Mouse (Mus musculus) midbrain, postnatal 0 days (tissue): ENCODE results near the gene Nphp3. TPM values are rescaled to one million over a fixed set of nuclear protein-coding genes. Genes with fewer than 3 reads are reported as not detected.

ENCODE experiments used
- ATAC-seq: fragments of 200-750 bp; cut with Nextera tagmentation; 2 replicates; pipeline ENCODE4 v1.8.0; 2017; ENCODE audit warnings: moderate number of reproducible peaks, mild to moderate bottlenecking, moderate TSS enrichment, moderate library complexity; ENCODE audit not compliant: low FRiP score
- DNase-seq: peaks from one replicate; pipeline ENCODE4 v3.0.0-alpha.2; 2015; ENCODE audit warnings: low spot score
- H3K27ac ChIP-seq: fragments of 300-500 bp; sonication (generic); 2 replicates; pipeline ENCODE4 v1.5.1; 2014; ENCODE audit warnings: low read depth, mild to moderate bottlenecking, low read length, mixed read lengths
- H3K27me3 ChIP-seq: fragments of 300-500 bp; sonication (generic); 2 replicates; pipeline ENCODE4 v1.6.1; 2014; ENCODE audit warnings: low read length, control low read depth, mixed read lengths; ENCODE audit not compliant: insufficient read depth
- H3K36me3 ChIP-seq: fragments of 300-500 bp; sonication (generic); 2 replicates; pipeline ENCODE4 v1.6.1; 2014; ENCODE audit warnings: low read length, control low read depth, mixed read lengths; ENCODE audit not compliant: insufficient read depth
- H3K4me1 ChIP-seq: fragments of 300-500 bp; sonication (generic); 2 replicates; pipeline ENCODE4 v1.6.1; 2014; ENCODE audit warnings: mild to moderate bottlenecking, control low read depth, antibody characterized with exemption, low read length, mixed read lengths; ENCODE audit not compliant: insufficient read depth
- H3K4me2 ChIP-seq: fragments of 300-500 bp; sonication (generic); 2 replicates; pipeline ENCODE4 v1.6.1; 2014; ENCODE audit warnings: low read depth, mild to moderate bottlenecking, low read length, mixed read lengths; ENCODE audit not compliant: poor library complexity, severe bottlenecking
- H3K4me3 ChIP-seq: fragments of 300-500 bp; sonication (generic); 2 replicates; pipeline ENCODE4 v1.5.1; 2014; ENCODE audit warnings: low read depth, mild to moderate bottlenecking, low read length, moderate library complexity
- H3K9ac ChIP-seq: fragments of 300-500 bp; sonication (generic); replicated peaks from 2 replicates; pipeline ENCODE4 v1.6.1; 2014; ENCODE audit warnings: mild to moderate bottlenecking, low read length, moderate library complexity, mixed read lengths; ENCODE audit not compliant: poor library complexity, severe bottlenecking
- H3K9me3 ChIP-seq: fragments of 300-500 bp; sonication (generic); 2 replicates; pipeline ENCODE4 v1.6.1; 2016; ENCODE audit warnings: low read length, control low read depth
- CTCF ChIP-seq: IDR thresholded peaks from 2 replicates; pipeline ENCODE4 v1.5.1; 2016; ENCODE audit warnings: antibody characterized with exemption, mild to moderate bottlenecking
- WGBS: fragments of 180-500 bp; shearing (Covaris S2); extraction: QIAGEN DNeasy Blood & Tissue Kit; methylation state at CpG from one replicate; pipeline ENCODE4 v1.1.7; 2014; 5-methylcytosine and 5-hydroxymethylcytosine counted together
- polyA plus RNA-seq: library from polyadenylated mRNA; unstranded; fragments of >200 nt; fragmentation: Nextera tagmentation; extraction: Ambion mirVana; gene quantifications from 2 replicates; pipeline ENCODE4 v1.2.1, GENCODE M21; 2015
- total RNA-seq: library from RNA; depleted of rRNA; stranded (reverse); fragments of >200 nt; gene quantifications from 2 replicates; pipeline ENCODE4 v1.2.3, GENCODE M21; 2014

The Nphp3 gene
- total and polyA plus RNA-seq, 2 experiments from 2014 or later = 4.0 to 6.7 TPM

DNA sequence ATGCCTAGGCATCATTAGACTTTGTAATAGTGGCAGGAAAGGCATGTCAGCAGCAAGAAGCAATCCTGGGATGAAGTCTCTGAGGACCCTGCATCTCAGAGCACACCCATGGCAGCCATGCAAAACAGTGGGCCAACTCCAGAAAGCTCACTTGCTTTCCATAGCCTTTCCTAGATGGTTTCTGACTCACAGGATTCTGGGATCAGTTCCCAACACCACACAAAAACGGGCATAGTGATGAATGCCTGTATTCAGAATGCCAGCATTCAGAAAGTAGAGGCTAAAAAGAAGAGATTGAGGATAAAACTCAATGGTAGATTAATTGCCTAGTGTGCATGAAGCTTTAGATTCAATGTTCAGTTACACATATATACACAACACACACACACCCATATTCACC lies 12.2 kb downstream of the Nphp3 start:
- Histone ChIP-seq H3K27ac (no peak overlapping the region), H3K9ac (no peak overlapping the region), H3K36me3 (peaks cover 29% of the 10 kb centered on the region), H3K4me2 (no peak overlapping the region), H3K27me3 (no peaks in the 10 kb centered on the region), H3K9me3 (no peaks in the 10 kb centered on the region), H3K4me1 (no peaks in the 10 kb centered on the region), H3K4me3 (no peak overlapping the region)
- DNase-seq (no peak), ATAC-seq (no peak)
- TF ChIP-seq CTCF = no peak
- 52% methylated on average over 1 of the region's 1 CpGs for WGBS

DNA sequence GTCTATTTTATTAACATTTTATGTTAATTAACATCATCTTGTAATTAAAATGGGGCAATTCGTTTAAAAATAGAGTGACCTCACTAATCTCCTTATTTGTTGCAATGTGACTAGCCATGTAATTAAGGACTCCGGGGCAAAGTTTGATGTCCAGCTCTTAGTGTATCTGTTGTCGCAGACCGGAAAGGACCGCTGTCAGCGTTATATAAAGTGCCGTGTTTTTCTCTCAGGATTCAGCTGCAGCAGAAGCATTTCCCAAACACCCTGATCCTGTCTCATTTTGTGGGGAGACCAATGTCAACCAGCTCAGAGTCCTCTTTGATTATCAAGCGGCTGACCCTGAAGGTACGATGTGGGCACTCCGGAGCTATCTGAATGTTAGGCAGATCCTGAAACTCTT lies 18.7 kb downstream of the Nphp3 start:
- DNase-seq (no peak), ATAC-seq (no peak)
- no peak for TF ChIP-seq CTCF
- H3K9me3 ChIP-seq = no peaks in the 10 kb centered on the region
- no peaks in the 10 kb centered on the region for H3K4me1 ChIP-seq
- peaks cover 61% of the 10 kb centered on the region for H3K36me3 ChIP-seq
- H3K27ac ChIP-seq = no peak overlapping the region
- WGBS = 94% methylated on average over 10 of the region's 10 CpGs
- H3K4me3 ChIP-seq = no peak overlapping the region
- H3K4me2 ChIP-seq = no peak overlapping the region
- H3K27me3 ChIP-seq = no peaks in the 10 kb centered on the region
- no peak overlapping the region for H3K9ac ChIP-seq

DNA sequence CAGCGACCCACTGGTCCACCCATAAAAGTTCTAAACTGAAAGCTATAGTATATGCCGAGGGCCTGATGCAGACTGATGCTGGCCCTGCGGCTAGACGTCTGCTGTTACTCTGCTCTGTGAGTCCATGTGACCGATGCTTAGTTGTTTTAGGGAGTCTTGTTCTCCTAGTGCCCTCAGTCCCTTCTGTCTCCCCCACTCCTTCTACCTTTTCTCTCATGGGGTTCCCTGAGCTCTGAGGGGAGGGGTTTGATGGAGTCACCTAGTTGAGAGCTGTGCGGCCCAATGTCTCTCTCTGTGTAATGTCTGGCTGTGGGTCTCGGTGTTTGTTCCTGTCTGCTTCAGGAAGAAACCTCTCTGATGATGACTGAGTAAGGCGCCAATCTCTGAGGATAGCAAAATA lies 24.8 kb downstream of the Nphp3 start:
- no peaks in the 10 kb centered on the region for H3K27me3 ChIP-seq
- no peak overlapping the region for H3K9ac ChIP-seq
- no peaks in the 10 kb centered on the region for H3K4me1 ChIP-seq
- WGBS = 95% methylated on average over 8 of the region's 8 CpGs
- H3K27ac ChIP-seq = no peak overlapping the region
- no peak overlapping the region for H3K4me3 ChIP-seq
- ATAC-seq (no peak), DNase-seq (no peak)
- no peak overlapping the region for H3K4me2 ChIP-seq
- H3K9me3 ChIP-seq = no peaks in the 10 kb centered on the region
- H3K36me3 ChIP-seq = peaks cover 33% of the 10 kb centered on the region
- TF ChIP-seq CTCF = no peak

DNA sequence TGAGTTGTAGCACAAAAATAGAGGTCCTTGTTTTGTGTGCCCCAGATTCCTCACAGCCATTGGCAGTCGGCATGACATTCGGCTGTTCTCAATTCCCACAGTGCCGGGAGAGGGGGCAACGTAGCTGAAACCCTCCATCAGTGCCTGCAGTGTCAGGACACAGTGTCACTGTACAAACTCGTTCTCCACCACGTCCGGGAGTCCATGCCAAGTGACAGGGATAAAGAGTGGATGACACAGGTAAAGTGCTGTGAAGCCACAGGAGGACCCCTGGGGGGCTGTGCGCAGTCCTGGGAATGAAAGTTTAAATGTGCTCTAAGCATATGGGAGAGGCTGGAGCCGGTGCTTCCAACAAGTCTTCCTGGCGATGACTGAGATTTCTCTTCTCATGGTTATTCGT lies 27.5 kb downstream of the Nphp3 start:
- Histone ChIP-seq H3K27me3 (no peaks in the 10 kb centered on the region), H3K9ac (no peak overlapping the region), H3K27ac (no peak overlapping the region), H3K4me1 (no peaks in the 10 kb centered on the region), H3K4me3 (no peak overlapping the region), H3K36me3 (peaks cover 18% of the 10 kb centered on the region), H3K9me3 (no peaks in the 10 kb centered on the region), H3K4me2 (no peak overlapping the region)
- ATAC-seq (no peak), DNase-seq (no peak)
- 90% methylated on average over 11 of the region's 11 CpGs for WGBS
- no peak for TF ChIP-seq CTCF

DNA sequence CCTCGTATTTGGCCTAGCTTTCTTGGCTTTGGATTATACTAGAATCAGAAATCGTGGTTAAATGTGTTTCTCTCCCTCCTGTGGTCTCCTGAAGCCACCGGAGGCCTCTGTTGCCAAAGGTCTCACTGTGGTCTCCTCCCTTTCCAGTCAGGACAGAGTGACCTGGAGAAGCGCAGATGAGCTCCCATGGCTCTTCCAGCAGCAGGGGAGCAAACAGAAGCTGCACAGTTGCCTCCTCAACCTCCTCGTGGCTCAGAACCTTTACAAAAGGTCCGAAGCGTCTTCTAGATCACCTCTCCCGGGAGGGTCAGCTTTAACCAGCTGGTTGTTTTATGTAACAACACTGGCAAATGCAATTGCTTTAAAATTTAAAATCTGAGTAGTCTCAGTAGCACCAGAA lies 31.9 kb downstream of the Nphp3 start:
- no peaks in the 10 kb centered on the region for H3K4me1 ChIP-seq
- WGBS = 79% methylated on average over 8 of the region's 8 CpGs
- H3K4me3 ChIP-seq = no peak overlapping the region
- ATAC-seq (no peak), DNase-seq (no peak)
- no peak overlapping the region for H3K9ac ChIP-seq
- H3K9me3 ChIP-seq = no peaks in the 10 kb centered on the region
- no peak for TF ChIP-seq CTCF
- peaks cover 24% of the 10 kb centered on the region; the same call in 1 of the 2 replicates for H3K36me3 ChIP-seq
- no peak overlapping the region for H3K4me2 ChIP-seq
- no peak overlapping the region for H3K27ac ChIP-seq
- no peaks in the 10 kb centered on the region for H3K27me3 ChIP-seq

DNA sequence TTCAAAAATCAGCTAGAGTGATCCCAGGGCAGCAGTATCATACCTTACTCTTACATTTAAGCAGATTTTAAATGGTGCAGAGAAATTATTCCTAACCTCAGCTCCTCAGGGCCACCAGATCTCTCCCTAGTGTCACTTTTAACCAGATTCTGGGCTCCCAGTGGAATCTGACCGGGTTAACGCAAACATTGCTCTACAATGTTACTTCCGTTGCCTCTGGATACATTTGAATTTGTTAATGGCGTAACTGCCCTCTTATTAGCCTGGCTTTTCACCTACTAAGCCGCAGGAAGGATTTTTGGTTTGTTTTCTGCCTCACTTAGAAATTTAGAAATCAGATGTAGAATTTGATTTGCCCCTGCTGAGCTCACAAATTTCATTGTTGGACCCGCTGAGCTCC lies 32.4 kb downstream of the Nphp3 start:
- no peak for DNase-seq
- Histone ChIP-seq H3K4me1 (no peaks in the 10 kb centered on the region), H3K4me3 (no peak overlapping the region), H3K36me3 (peaks cover 24% of the 10 kb centered on the region; the same call in 1 of the 2 replicates), H3K27ac (no peak overlapping the region), H3K27me3 (no peaks in the 10 kb centered on the region), H3K9ac (no peak overlapping the region), H3K4me2 (no peak overlapping the region), H3K9me3 (no peaks in the 10 kb centered on the region)
- 72% methylated on average over 6 of the region's 6 CpGs for WGBS
- no peak for ATAC-seq
- no peak for TF ChIP-seq CTCF
